Mouse (Mus musculus): ENCODE data around the gene Plekha4.

DNA sequence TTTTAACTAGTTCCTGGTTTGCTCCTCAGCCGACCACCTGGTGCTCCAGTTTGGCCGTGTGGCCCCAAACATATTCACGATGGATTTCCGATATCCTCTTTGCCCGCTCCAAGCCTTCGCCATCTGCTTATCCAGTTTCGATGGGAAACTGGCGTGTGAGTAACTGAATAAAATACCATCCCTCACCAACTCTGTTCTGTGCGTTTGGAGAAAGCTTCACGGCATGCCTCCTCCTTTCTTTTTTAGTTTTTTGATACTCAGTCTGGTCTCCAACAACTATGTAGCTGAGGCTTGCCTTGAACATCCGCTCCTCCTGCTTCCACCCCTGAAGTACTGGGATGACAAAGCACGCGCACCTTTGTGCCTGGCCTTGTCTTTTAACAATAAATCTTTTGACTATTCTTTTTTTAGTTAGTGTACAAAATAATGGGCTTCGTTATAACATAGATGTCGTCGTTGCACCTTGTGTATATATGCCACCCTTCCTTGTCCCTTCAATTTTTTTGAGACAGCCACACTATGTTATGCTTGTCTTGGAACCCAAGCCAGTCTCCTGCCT is 3.9 kb upstream of the Plekha4 start:
- TF ChIP-seq CTCF (IDR thresholded peaks at IDR 0.05; ENCODE audit: extremely low read depth, insufficient read length, insufficient replicate concordance, low read depth, low read length), result no peak
- TF ChIP-seq POLR2A (IDR thresholded peaks at IDR 0.05; ENCODE audit: low read depth, low read length), result no peak
